Mouse (Mus musculus) urinary bladder, postnatal 4 days (tissue): Measurements from ENCODE around the gene Timd2.
"Not testable (repeated sequence)": the region's sequence is repeated elsewhere in the genome, so short reads cannot be mapped to it uniquely, and the experiment has no call there.

Source experiments
- DNase-seq, 2 experiments: peaks; one replicate each; pipeline ENCODE4 v3.0.0; 2021 to 2022; ENCODE audit warnings: low spot score in 2 of 2

Timd2 gene

DNA sequence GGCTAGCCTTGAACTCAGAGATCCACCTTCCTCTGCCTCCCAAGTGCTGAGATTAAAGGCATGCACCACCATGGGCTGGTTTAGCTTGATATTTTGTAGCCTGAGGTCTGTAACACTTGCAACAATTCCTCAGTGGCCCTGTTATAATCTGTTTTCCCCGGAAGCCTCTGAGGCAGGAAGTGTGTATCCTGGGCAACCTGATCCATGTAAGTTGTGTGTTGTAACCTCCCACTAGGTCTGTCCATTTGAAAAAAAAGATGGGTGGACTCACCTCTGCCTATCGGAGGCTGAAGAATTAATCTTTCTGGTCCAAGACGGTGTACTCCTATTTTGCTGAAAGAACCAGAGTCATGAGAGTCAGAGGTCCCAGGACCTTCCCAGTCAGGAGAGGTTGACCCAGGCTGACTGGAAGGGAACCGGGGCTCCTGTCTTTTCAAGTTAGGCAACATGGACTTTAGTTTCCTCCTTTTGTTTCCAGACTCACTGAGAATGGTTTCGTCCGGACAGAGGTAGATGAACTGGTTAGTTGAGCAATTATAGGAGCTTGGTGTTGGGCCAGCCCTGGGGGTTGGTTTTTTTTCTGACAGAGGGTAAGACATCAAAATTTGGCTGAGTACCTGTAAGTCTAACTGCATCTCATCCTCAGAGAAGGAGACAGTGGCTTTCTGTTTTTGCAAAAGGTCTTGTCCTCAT lies at the start of gene Timd2:
Timd2 (minus strand) TSS at position 398 of the 693 bp plus-strand sequence.
- no peak for DNase-seq

DNA sequence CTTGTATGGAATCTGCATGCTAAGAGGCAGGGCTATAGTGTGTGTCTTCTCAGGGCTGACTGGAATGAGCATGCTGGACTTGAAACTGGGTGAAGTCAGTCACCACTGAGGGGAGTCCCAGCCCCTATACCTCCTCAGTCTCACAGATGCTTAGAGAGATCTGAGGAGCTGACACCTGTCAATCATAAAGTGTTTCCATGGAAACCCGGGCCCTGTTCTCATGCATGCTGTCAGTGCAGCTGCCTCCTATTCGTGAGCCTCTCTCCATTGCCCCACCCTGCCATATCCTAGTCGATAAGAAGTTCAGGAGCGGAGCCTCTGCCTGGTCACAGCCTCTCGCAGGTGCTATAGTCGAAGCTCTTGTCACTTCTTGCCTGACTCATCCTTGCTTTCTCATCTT lies 48.9 kb upstream of the Timd2 start:
- DNase-seq: not testable (repeated sequence)

DNA sequence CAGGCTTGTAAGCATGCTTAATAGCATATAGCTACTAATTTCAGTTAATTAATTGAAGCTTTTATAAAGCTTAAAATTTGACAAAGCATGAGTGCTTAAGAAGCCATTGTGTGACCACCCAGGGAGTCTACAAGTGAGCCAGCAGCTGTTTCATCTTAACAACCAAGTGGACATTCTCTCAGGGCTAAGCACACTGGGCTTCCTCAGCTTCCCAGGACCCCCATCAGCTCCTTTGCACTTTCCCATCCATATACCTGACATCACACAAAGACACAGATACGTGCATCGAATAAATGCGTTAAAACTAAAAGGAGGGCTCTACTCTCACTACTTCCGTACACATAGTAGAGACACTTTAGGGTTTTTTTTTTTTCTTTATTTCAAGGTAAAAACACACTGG lies 47.8 kb upstream of the Timd2 start:
- DNase-seq: no peak

DNA sequence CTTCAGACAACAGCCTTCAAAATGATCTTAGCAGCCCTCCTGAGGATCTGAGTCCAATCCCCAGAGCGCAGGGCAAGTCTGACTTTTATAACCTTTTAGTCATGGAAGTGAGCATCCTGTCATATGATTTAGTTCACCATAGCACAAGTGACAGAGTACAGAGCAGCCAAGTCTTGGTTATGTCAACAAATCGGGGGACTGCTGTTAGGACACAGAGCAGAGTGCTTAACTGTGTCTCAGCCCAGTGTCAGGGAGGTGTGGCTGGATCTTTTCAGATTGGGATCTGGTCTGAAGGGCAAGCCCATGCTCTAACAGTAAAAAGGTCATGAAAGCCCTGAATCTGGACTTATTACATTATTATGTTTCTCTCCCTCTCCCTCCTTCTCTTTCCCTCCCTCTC lies 46.8 kb upstream of the Timd2 start:
- DNase-seq: no peak

DNA sequence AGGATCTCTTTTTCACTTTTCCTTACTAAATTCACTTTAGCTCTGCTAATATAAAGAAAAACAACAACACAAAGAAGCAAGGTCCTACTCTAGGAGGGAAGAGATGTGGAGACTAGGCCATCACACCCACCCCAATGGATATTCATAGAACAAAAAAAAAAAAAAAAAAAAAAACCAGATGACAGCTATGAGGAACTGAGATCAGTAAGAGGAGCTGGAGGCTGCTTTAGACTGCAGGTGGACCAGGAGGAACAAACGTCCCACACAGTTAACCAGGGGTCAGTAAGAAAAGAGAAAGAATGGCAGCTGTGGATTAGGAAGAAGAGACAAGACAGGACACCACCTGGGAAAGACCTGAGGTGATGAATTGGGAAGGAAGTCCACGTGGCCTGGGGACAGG lies 41.1 kb upstream of the Timd2 start:
- no peak for DNase-seq

DNA sequence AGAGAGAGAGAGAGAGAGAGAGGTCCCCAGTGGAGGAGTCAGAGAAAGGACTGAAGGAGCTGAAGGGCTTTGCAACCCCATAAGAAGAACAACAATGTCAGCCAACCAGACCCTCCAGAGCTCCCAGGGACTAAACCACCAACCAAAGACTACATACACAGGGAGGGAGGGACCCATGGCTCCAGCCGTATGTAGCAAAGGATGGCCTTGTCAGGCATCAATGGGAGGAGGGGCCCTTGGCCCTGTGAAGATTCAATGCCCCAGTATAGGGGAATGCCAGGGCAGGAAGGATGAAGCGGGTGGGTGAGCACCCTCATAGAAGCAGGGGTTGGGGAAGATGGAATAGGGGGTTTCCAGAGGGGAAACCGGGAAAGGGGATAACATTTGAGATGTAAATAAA lies 34.9 kb upstream of the Timd2 start:
- DNase-seq: no peak

DNA sequence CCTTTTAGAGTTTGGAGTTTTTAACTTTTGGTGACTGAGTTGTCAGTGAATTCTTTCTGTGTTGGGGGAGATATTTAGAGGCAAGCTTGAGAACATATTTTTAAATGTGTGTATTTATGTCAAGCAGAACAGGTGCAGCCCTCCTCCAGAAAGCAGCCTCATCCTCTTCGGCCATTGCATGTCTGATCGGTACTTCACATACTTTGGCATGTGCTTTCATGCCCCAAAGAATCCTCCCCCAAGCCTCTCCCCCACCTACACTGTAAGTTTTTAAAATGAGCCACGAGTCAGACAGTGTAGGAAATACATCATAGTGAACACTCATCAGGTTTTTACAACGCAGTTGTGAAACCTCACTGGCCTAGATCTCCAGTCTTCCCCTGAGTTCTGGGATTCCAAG lies 34.0 kb upstream of the Timd2 start:
- DNase-seq: no peak

DNA sequence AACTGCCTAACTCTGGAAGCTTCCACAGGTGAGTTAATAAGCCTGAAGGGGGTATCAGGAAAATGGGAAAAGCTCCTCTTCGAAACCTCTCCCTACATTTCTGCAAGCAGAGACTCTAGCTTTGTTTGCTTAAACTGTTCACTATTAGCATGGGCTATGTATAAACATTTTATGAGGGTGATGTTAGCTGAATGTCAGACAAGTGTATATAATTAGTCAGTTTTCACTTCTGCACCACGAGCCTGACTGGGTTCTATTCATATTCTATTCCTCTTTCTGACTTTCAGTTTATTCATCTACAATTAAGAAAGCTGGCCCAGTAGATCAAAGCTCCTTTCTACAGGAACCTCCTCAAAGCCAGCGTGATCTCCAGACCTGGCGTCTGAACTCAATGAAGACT lies 32.6 kb upstream of the Timd2 start:
- no peak for DNase-seq

DNA sequence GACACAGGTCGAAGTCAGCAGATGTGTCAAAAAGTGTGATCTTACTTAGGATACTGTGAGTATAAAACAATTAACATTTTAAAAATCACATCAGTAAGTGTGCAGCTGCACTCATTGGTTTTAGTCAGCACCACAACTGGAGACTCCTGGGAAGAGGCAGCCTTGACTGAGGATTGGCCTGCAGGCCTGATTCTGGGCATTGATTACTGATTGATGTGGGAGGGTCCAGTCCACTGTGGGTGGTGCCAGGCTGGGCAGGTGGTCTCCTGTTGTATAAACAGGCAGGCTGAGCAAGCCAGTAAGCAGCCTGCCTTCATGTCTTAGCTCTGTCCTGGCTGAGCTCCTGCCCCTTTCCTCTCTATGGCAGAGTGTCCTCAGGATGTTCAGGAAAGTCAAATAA lies 28.2 kb upstream of the Timd2 start, which contains the start of gene Havcr1:
Havcr1 (plus strand) TSS at position 5 of the 400 bp plus-strand sequence.
- DNase-seq: not testable (repeated sequence)

DNA sequence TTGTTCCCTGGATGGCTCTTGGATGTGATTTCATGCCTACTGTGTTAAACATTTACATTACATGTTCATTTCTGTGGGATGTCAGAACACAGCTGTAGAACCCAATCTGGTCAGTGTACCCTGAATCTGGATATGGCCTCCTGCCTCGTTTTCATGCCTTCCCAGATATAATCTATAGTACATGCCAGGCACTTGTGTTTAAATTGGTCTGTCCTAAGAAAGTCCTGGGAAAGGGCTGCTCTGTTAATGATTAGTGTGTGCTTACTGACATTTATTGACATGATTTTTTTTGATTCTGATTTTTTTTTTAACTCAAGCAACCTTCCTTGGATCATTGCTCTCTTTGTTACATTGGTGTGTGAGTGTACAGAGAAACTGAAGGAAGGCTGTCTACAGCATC lies 27.8 kb upstream of the Timd2 start:
- no peak for DNase-seq

DNA sequence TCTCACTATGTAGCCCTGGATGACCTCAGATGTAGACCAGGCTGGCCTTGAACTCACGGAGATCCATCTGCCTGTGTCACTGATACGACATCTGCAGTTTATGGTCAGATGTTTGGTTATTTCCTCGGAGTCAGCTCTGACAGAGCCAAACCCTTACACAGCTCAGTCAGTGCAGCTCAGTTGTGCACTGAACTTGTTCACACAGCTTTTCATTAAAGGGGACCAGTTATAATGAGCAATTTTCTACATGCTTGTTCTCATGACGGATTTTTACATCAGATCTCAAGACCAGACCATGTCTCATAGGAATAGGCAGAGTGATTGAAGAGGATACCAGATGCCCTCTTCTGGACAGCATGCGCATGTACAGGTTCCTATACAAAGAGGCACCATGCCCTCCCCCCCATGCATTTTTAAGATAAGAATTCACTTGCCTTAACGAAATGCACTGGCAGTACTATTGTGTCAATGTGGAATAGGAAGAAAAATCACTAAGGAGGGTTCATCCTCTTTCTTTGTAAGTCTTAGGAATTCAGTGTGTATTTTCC lies 26.5 kb upstream of the Timd2 start:
- no peak for DNase-seq

DNA sequence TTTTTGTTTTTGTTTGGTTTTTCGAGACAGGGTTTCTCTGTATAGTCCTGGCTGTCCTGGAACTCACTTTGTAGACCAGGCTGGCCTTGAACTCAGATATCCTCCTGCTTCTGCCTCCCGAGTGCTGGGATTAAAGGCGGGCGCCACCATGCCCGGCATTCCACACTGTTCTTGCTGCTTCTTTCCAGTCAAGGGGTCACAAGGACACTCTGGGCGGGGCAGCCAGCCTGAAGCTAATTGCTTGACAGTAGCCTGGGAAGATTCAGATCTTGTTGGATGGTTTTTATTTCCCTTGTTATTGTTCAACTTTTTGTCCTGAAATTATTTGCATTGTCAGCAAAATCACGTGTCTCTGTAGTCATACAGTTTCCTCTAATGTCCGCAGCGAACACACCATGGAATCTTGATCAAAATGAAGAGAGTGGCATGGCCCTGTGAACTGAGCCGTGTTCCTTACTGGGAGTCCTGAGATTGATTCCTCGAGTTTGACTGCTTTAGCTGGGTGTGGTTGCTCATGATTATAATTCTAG lies 24.7 kb upstream of the Timd2 start:
- no peak for DNase-seq

DNA sequence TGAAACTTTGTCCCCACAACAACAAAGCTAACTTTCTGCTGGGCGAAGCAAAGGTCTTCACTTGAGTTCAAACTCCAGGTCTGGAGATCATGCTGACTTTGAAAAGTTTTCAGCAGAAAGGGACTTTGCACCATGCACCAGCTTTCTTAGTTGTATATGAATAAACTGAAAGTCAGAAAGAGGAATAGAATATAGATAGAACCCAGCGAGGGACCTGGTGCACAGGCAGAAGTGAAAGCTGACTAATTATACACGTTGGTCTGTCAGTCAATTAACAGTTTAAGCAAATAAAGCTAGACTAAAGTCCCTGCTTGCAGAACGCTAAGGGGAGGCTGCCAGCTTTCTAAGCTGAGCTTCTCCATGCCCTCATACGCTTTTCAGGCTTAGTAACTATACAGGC lies 8.0 kb downstream of the Timd2 start:
- DNase-seq: no peak

DNA sequence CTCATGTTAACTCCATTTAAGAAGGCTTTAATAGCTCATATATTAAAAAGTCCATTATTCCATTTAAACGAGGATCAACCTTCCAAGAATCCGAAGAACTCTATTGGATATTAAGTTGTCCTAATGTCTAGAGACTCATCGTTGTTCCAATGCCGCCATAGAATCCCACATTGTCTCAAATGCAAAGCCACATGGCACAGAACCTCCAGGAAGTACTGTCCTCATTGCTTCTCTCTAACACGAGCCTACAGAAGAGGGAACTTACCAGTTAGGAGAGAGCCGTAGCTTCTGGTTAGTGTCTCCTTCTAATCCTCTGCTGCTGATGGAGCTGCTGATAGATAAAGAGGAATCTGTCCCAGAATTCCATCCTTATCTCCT lies 8.6 kb downstream of the Timd2 start:
- no peak for DNase-seq

DNA sequence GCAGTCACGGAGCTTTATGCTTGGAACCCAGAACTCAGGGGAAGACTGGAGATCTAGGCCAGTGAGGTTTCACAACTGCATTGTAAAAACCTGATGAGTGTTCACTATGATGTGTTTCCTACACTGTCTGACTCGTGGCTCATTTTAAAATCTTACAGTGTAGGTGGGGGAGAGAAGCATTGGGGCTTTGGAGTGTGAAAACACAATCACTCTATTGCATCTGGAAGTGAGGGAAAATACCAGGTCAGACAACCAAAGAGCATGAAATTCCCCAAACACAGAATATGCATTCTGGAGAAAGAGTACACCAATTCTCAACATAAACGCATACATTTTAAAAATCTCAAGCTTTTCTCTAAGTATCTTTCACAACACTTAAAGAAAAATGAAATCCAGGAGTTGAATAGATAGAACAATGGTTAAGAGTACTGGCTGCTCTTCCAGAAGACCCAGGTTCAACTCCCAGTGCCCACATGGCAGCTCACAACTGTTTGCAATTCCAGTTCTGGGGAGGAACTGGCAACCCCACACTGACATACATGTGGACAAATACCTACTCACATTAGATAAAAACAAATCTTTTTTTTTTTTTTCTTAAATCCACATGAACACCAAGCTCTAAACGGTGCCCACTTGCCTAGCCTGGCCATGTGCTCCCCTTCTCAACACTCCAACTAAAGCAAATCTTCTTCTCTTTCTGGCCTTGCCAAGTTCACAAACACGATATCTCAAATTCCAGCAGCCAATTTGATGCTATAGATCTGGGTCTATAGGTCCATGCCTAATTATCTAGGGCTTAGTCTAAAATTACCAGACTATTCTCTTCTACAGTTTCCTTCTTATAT lies 9.2 kb downstream of the Timd2 start:
- DNase-seq: no peak

DNA sequence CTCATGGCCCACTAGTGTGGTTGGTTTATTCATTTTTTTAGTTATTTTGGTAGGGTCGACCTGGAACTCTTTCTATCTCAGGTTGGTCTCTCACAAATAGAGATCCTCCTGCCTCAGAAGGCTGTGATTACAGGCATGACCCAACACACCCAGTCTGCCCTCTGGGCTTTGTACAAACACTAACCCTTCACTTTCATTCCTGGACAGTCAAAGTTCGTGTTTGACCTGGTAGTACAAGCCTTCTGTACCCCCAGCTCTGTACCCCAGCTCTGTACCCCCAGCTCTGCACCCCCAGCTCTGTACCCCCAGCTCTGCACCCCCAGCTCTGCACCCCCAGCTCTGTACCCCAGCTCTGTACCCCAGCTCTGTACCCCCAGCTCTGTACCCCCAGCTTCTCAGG lies 11.0 kb downstream of the Timd2 start:
- DNase-seq: not testable (repeated sequence)

DNA sequence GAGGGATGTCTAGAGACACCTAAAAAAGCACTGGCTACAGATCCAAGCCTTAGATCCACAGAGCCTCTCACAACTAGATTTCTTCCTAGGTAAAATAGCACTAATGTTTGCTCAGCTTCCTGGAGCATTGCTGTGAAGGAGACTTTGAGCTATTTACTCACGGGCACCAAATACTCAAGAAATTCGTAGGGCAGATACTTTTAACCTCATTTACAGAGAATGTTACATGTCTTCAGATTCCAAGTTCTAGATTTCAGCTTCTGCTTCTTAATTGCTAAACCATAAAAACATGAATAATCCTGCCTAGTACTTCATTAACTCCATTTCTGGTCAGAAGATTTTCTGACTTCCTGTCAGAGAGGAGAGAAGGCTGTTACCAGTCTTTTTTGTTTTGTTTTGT lies 16.7 kb downstream of the Timd2 start:
- DNase-seq: no peak

DNA sequence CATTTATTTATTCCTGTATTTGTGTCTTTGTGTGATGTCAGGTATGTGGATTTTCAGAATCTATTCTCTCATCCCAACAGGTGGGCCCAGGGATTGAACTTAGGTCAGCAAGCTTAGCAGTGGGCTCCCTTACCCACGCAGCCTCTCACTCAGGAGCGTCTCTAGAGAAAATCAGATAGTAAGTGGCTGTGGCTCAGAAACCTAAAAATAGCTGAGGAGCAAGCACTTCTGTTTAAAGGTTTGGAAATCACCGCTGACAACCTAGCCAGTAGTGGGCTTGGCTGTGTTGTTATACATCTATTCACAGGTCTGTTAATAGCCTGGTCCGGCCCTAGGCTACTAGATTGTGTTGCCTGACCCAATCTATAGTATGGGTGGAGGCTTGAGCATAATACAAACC lies 23.1 kb downstream of the Timd2 start:
- DNase-seq: no peak

DNA sequence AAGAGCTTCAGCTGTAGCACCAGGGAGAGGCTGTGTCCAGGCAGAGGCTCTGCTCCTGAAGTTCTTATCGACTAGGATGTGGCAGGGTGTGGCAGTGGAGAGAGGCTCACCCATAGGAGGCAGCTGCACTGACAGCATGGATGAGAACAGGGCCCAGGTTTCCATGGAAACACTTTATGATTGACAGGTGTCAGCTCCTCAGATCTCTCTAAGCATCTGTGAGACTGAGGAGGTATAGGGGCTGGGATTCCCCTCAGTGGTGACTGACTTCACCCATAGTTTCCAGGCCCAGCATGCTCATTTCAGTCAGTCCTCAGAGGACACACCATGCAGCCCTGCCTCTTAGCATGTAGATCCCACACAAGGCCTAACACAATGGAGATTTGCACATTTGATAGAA lies 24.0 kb downstream of the Timd2 start:
- DNase-seq: no peak

DNA sequence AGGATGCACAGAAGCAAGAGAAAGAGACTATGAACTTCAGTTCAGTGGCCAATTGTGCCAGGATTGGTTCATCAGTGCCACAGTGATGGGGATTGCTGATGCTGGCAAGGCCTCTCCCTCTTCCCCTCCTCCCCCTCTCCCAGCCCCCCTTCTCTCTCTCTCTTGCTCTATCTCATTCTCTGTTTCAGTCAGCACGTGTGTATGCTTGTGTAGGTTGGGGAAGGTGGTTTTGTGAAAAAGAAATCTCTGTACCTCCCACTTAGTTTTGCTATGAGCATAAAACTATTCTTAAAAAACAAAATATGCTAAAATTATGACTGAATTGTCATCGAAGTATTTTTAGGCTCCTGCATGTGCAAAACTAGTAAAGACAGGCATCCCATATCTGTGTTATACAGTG lies 38.9 kb downstream of the Timd2 start:
- DNase-seq: no peak

DNA sequence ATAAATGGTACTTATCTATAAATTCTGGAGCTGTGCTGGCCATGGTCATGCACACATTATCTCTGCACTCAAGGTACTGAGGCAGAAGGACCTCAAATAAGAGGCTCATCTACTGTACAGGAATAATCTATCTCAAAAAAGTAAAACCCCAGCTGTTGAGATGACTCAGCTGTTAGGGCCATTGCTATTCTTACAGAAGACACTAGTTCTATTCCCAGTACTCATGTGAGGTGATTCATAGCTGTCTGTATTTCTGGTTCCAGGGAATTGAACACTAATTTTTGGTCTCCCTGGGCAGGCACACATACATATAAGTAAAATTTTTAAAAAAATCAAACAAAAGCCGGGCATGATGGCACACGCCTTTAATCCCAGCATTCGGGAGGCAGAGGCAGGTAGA lies 39.8 kb downstream of the Timd2 start:
- DNase-seq: no peak

DNA sequence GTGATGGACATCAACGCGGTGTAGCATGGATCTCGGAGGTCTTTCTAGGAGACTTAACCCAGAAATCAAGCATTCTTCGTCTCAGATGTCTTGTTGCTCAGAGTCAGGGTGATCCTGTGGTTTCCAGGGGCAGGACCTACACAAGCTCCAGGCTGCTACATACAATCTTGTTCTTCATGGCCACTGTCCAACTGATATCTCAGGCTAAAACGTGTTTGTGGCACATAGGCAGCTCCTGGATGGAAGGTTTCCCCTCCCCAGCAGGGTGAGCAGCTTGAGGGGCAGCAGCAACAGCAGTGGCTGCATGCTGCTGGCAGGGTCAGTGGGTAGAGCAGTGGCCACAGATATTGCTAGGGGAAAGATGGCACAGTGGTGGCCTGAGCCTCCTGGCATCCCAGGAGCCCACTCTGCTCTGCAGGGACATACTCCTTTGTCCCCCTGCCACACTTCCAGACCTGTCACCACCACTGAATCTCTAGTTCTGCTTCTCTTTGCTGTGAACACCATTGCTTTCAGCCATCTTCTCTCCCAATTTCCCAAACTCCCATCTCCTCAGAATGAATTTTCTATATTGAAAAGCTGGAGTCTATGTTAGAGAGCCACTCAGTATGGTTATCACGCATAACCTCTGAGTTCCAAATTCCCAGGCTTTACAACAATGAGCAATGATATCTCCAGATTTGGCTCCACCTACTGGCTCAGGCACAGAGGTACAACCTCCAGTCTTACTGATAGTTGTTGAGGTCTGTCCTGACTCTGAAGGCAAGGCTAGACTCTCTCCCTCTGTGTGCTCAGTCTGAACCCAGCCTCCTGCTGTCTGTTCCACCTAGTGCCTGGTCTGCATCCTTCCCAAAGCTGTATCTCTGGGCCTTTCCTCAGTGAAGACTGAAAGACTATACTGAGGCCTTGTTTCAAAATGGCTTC lies 41.0 kb downstream of the Timd2 start:
- DNase-seq: no peak
